Mouse (Mus musculus) left cerebral cortex, postnatal 10 days (tissue): ENCODE results near the gene Setd1b. TPM values are rescaled to one million over a fixed set of nuclear protein-coding genes. Genes with fewer than 3 reads are reported as not detected.

Experiments
- DNase-seq, 2 experiments: peaks; one replicate each; pipeline ENCODE4 v3.0.0; 2021 to 2022; ENCODE audit warnings: low spot score in 2 of 2, mixed read lengths in 1 of 2; ENCODE audit errors: extremely low spot score in 1 of 2
- intact Hi-C: fragments of 180-260 bp; cut with DNase I; formaldehyde crosslinking; loops from one replicate; pipeline ENCODE4 v1.15.1; 2025
- total RNA-seq, 2 experiments: library from RNA; stranded (reverse); gene quantifications; 2 replicates each; pipeline ENCODE4 v1.2.3; 2021

The Setd1b gene
- total RNA-seq, 2 experiments from 2014 or later: 30.3 to 32.6 TPM

- intact Hi-C loops: loop anchor here (2.0 kb wide), 1 partner anchor 17 kb away; the partner anchor contains the start of gene Rhof
- DNase-seq: peak; percentile 85 to 91
Measured at GRCm38 (mm10) chr5:123149451-123150400, 7.7 kb downstream of the Setd1b start.

GRCm38 (mm10) chr5:123150641-123151040 lies 8.6 kb downstream of the Setd1b start:
- no peak for DNase-seq
- intact Hi-C loops: no loop called here

GRCm38 (mm10) chr5:123151077-123151476 lies 9.1 kb downstream of the Setd1b start:
- DNase-seq: peak in 1 of 2 experiments; percentile 60
- intact Hi-C loops: no loop called here

GRCm38 (mm10) chr5:123151707-123152362 lies 9.8 kb downstream of the Setd1b start:
- intact Hi-C loops: no loop called here
- DNase-seq: no peak

GRCm38 (mm10) chr5:123152901-123153300 lies 10.9 kb downstream of the Setd1b start:
- intact Hi-C loops: no loop called here
- DNase-seq: no peak

GRCm38 (mm10) chr5:123155425-123155824 lies 13.4 kb downstream of the Setd1b start:
- intact Hi-C loops: no loop called here
- DNase-seq: peak; percentile 61 to 69

- DNase-seq: no peak
- intact Hi-C loops: no loop called here
Measured at GRCm38 (mm10) chr5:123156763-123157162, 14.8 kb downstream of the Setd1b start.

- DNase-seq: no peak
- intact Hi-C loops: no loop called here
Measured at GRCm38 (mm10) chr5:123157972-123158371, 16.0 kb downstream of the Setd1b start.

- intact Hi-C loops: no loop called here
Measured at GRCm38 (mm10) chr5:123159446-123159845, 17.5 kb downstream of the Setd1b start.

GRCm38 (mm10) chr5:123159866-123160265 lies 17.9 kb downstream of the Setd1b start:
- intact Hi-C loops: no loop called here
- no peak for DNase-seq

More at GRCm38 (mm10) chr5:123159446-123159845, 17.5 kb downstream of the Setd1b start:
- DNase-seq: no peak

GRCm38 (mm10) chr5:123160341-123160740 lies 18.3 kb downstream of the Setd1b start:
- peak in 1 of 2 experiments; percentile 30 for DNase-seq
- intact Hi-C loops: no loop called here

GRCm38 (mm10) chr5:123162942-123163341 lies 20.9 kb downstream of the Setd1b start:
- peak in 1 of 2 experiments; percentile 35 for DNase-seq
- intact Hi-C loops: no loop called here

- no peak for DNase-seq
- intact Hi-C loops: no loop called here
Measured at GRCm38 (mm10) chr5:123166437-123166836, 24.4 kb downstream of the Setd1b start.

- no peak for DNase-seq
- intact Hi-C loops: no loop called here
Measured at GRCm38 (mm10) chr5:123167591-123167990, 25.6 kb downstream of the Setd1b start.

- DNase-seq: no peak
- intact Hi-C loops: no loop called here
Measured at GRCm38 (mm10) chr5:123169284-123169683, 27.3 kb downstream of the Setd1b start, which contains the start of gene Psmd9. Gene Psmd9 (plus strand): TSS chr5:123169413.

GRCm38 (mm10) chr5:123170365-123170764 lies 28.4 kb downstream of the Setd1b start:
- no peak for DNase-seq
- intact Hi-C loops: loop anchor here (2.0 kb wide), 1 partner anchor 106 kb away; no protein-coding TSS in a partner anchor

GRCm38 (mm10) chr5:123171646-123172350 lies 29.8 kb downstream of the Setd1b start:
- DNase-seq: peak; percentile 60 to 86
- intact Hi-C loops: loop anchor here (2.0 kb wide), 1 partner anchor 107 kb away; no protein-coding TSS in a partner anchor

GRCm38 (mm10) chr5:123178792-123179191 lies 36.8 kb downstream of the Setd1b start:
- DNase-seq: no peak
- intact Hi-C loops: no loop called here

- intact Hi-C loops: no loop called here
Measured at GRCm38 (mm10) chr5:123180390-123180789, 38.4 kb downstream of the Setd1b start.

More at GRCm38 (mm10) chr5:123180390-123180789, 38.4 kb downstream of the Setd1b start:
- no peak for DNase-seq
